Mouse (Mus musculus): ENCODE data around the gene Tm9sf2.
"Not testable (repeated sequence)": the region's sequence is repeated elsewhere in the genome, so short reads cannot be mapped to it uniquely, and the experiment has no call there.

The Tm9sf2 gene

GRCm38 (mm10) chr14:122101890-122102289, 4.9 kb upstream of the Tm9sf2 start:
- not testable (repeated sequence) for DNase-seq

- peak; percentile 95 for DNase-seq
Observed at GRCm38 (mm10) chr14:122104881-122105280, 2.0 kb upstream of the Tm9sf2 start.

GRCm38 (mm10) chr14:122105391-122106285, 1.2 kb upstream of the Tm9sf2 start:
- DNase-seq: no peak

GRCm38 (mm10) chr14:122107481-122108214, 810 bp downstream of the Tm9sf2 start:
- no peak for DNase-seq

- DNase-seq: no peak
Observed at GRCm38 (mm10) chr14:122111681-122112080, 4.8 kb downstream of the Tm9sf2 start.

- DNase-seq: no peak
Observed at GRCm38 (mm10) chr14:122112311-122112710, 5.5 kb downstream of the Tm9sf2 start.

GRCm38 (mm10) chr14:122116200-122116599, 9.4 kb downstream of the Tm9sf2 start:
- no peak for DNase-seq

GRCm38 (mm10) chr14:122130111-122130797, 23.4 kb downstream of the Tm9sf2 start:
- no peak for DNase-seq

- no peak for DNase-seq
Observed at GRCm38 (mm10) chr14:122131644-122132043, 24.8 kb downstream of the Tm9sf2 start.

- DNase-seq: no peak
Observed at GRCm38 (mm10) chr14:122136368-122136928, 29.6 kb downstream of the Tm9sf2 start.

- DNase-seq: no peak
Observed at GRCm38 (mm10) chr14:122137234-122137633, 30.4 kb downstream of the Tm9sf2 start.

GRCm38 (mm10) chr14:122140126-122140525, 33.3 kb downstream of the Tm9sf2 start:
- no peak for DNase-seq

- no peak for DNase-seq
Observed at GRCm38 (mm10) chr14:122143585-122144269, 36.9 kb downstream of the Tm9sf2 start.

- DNase-seq: no peak
Observed at GRCm38 (mm10) chr14:122145374-122145773, 38.5 kb downstream of the Tm9sf2 start.

- DNase-seq: no peak
Observed at GRCm38 (mm10) chr14:122150616-122151015, 43.8 kb downstream of the Tm9sf2 start.

GRCm38 (mm10) chr14:122157738-122158137, 50.9 kb downstream of the Tm9sf2 start:
- DNase-seq: no peak

- DNase-seq: no peak
Observed at GRCm38 (mm10) chr14:122160916-122161315, 54.1 kb downstream of the Tm9sf2 start.

- no peak for DNase-seq
Observed at GRCm38 (mm10) chr14:122168912-122169311, 62.1 kb downstream of the Tm9sf2 start.

GRCm38 (mm10) chr14:122170202-122170781, 63.5 kb downstream of the Tm9sf2 start:
- no peak for DNase-seq

GRCm38 (mm10) chr14:122171031-122171430, 64.2 kb downstream of the Tm9sf2 start:
- no peak for DNase-seq

GRCm38 (mm10) chr14:122176263-122176798, 69.5 kb downstream of the Tm9sf2 start:
- DNase-seq: no peak

- DNase-seq: no peak
Observed at GRCm38 (mm10) chr14:122179262-122179661, 72.4 kb downstream of the Tm9sf2 start.

All from right cerebral cortex, adult 18-20 months (tissue).